Mouse (Mus musculus): ENCODE measurements around the gene Ccdc96. TPM values are rescaled to one million over a fixed set of nuclear protein-coding genes. Genes with fewer than 3 reads are reported as not detected.
A peak's percentile ranks its signal among the peaks of the same experiment; 100 is the strongest.

The Ccdc96 gene
- polyA plus RNA-seq, 1 experiment from 2014 or later = 0.12 TPM

- no peak for ATAC-seq
- Histone ChIP-seq H3K4me1 (ENCODE audit: control insufficient read depth, insufficient read depth, low read length) (peaks cover 11% of the 10 kb centered on the region), H3K9ac (ENCODE audit: low read depth, low read length) (peak overlapping the region; percentile 89), H3K4me3 (ENCODE audit: low read length) (peak overlapping the region; percentile 93), H3K36me3 (ENCODE audit: control insufficient read depth, insufficient read depth, low read length) (peaks cover 11% of the 10 kb centered on the region; the same call in 1 of the 2 replicates), H3K27ac (ENCODE audit: low read length) (no peak overlapping the region), H3K9me3 (ENCODE audit: control insufficient read depth, low read length) (no peaks in the 10 kb centered on the region), H3K4me2 (ENCODE audit: low read depth, low read length) (peak overlapping the region; percentile 72), H3K27me3 (replicated peaks; ENCODE audit: control insufficient read depth, insufficient read depth, low read length) (no peaks in the 10 kb centered on the region)
- WGBS = 21% methylated on average over 8 of the region's 8 CpGs
Measured at GRCm38 (mm10) chr5:36465889-36466288, 18.5 kb upstream of the Ccdc96 start.

- peaks cover 2% of the 10 kb centered on the region for H3K4me1 ChIP-seq (ENCODE audit: control insufficient read depth, insufficient read depth, low read length)
- H3K9me3 ChIP-seq (ENCODE audit: control insufficient read depth, low read length) = no peaks in the 10 kb centered on the region
- H3K27ac ChIP-seq (ENCODE audit: low read length) = no peak overlapping the region
- H3K9ac ChIP-seq (ENCODE audit: low read depth, low read length) = no peak overlapping the region
- H3K4me2 ChIP-seq (ENCODE audit: low read depth, low read length) = no peak overlapping the region
- peaks cover 27% of the 10 kb centered on the region for H3K36me3 ChIP-seq (ENCODE audit: control insufficient read depth, insufficient read depth, low read length)
- H3K4me3 ChIP-seq (ENCODE audit: low read length) = no peak overlapping the region
- H3K27me3 ChIP-seq (replicated peaks; ENCODE audit: control insufficient read depth, insufficient read depth, low read length) = no peaks in the 10 kb centered on the region
- WGBS = 94% methylated on average over 8 of the region's 8 CpGs
- ATAC-seq = no peak
Measured at GRCm38 (mm10) chr5:36471206-36471605, 13.2 kb upstream of the Ccdc96 start.

GRCm38 (mm10) chr5:36472876-36473655 lies 11.3 kb upstream of the Ccdc96 start:
- WGBS = 87% methylated on average over 4 of the region's 4 CpGs

GRCm38 (mm10) chr5:36474283-36474682 lies 10.1 kb upstream of the Ccdc96 start:
- Histone ChIP-seq H3K4me2 (ENCODE audit: low read depth, low read length) (no peak overlapping the region), H3K27ac (ENCODE audit: low read length) (no peak overlapping the region), H3K9me3 (ENCODE audit: control insufficient read depth, low read length) (no peaks in the 10 kb centered on the region), H3K27me3 (replicated peaks; ENCODE audit: control insufficient read depth, insufficient read depth, low read length) (no peaks in the 10 kb centered on the region), H3K4me1 (ENCODE audit: control insufficient read depth, insufficient read depth, low read length) (no peaks in the 10 kb centered on the region), H3K9ac (ENCODE audit: low read depth, low read length) (no peak overlapping the region), H3K4me3 (ENCODE audit: low read length) (no peak overlapping the region), H3K36me3 (ENCODE audit: control insufficient read depth, insufficient read depth, low read length) (peaks cover 27% of the 10 kb centered on the region)
- WGBS = 86% methylated on average over 5 of the region's 5 CpGs
- peak; percentile 63 for ATAC-seq

More at GRCm38 (mm10) chr5:36472876-36473655, 11.3 kb upstream of the Ccdc96 start:
- no peak overlapping the region for H3K9ac ChIP-seq (ENCODE audit: low read depth, low read length)
- H3K27me3 ChIP-seq (replicated peaks; ENCODE audit: control insufficient read depth, insufficient read depth, low read length) = no peaks in the 10 kb centered on the region
- no peaks in the 10 kb centered on the region for H3K4me1 ChIP-seq (ENCODE audit: control insufficient read depth, insufficient read depth, low read length)
- no peaks in the 10 kb centered on the region for H3K9me3 ChIP-seq (ENCODE audit: control insufficient read depth, low read length)
- peaks cover 27% of the 10 kb centered on the region for H3K36me3 ChIP-seq (ENCODE audit: control insufficient read depth, insufficient read depth, low read length)
- H3K4me2 ChIP-seq (ENCODE audit: low read depth, low read length) = no peak overlapping the region
- ATAC-seq = no peak
- H3K27ac ChIP-seq (ENCODE audit: low read length) = no peak overlapping the region
- no peak overlapping the region for H3K4me3 ChIP-seq (ENCODE audit: low read length)

- H3K4me1 ChIP-seq (ENCODE audit: control insufficient read depth, insufficient read depth, low read length) = peaks cover 8% of the 10 kb centered on the region
- H3K9ac ChIP-seq (ENCODE audit: low read depth, low read length) = no peak overlapping the region
- H3K4me2 ChIP-seq (ENCODE audit: low read depth, low read length) = no peak overlapping the region
- no peak for ATAC-seq
- no peak overlapping the region for H3K27ac ChIP-seq (ENCODE audit: low read length)
- 91% methylated on average over 3 of the region's 3 CpGs for WGBS
- H3K9me3 ChIP-seq (ENCODE audit: control insufficient read depth, low read length) = no peaks in the 10 kb centered on the region
- H3K4me3 ChIP-seq (ENCODE audit: low read length) = no peak overlapping the region
- H3K27me3 ChIP-seq (replicated peaks; ENCODE audit: control insufficient read depth, insufficient read depth, low read length) = no peaks in the 10 kb centered on the region
- H3K36me3 ChIP-seq (ENCODE audit: control insufficient read depth, insufficient read depth, low read length) = 0 out of 2 replicates have a peak, but pooled peaks cover 6% of the 10 kb centered on the region
Measured at GRCm38 (mm10) chr5:36477486-36477885, 6.9 kb upstream of the Ccdc96 start.

GRCm38 (mm10) chr5:36478540-36479420 lies 5.6 kb upstream of the Ccdc96 start:
- WGBS = 84% methylated on average over 6 of the region's 6 CpGs
- no peak overlapping the region for H3K9ac ChIP-seq (ENCODE audit: low read depth, low read length)
- H3K4me1 ChIP-seq (ENCODE audit: control insufficient read depth, insufficient read depth, low read length) = peaks cover 17% of the 10 kb centered on the region
- H3K27me3 ChIP-seq (replicated peaks; ENCODE audit: control insufficient read depth, insufficient read depth, low read length) = no peaks in the 10 kb centered on the region
- no peak overlapping the region for H3K4me2 ChIP-seq (ENCODE audit: low read depth, low read length)
- no peak overlapping the region for H3K27ac ChIP-seq (ENCODE audit: low read length)
- ATAC-seq = no peak
- H3K9me3 ChIP-seq (ENCODE audit: control insufficient read depth, low read length) = no peaks in the 10 kb centered on the region
- no peaks in the 10 kb centered on the region for H3K36me3 ChIP-seq (ENCODE audit: control insufficient read depth, insufficient read depth, low read length)
- no peak overlapping the region for H3K4me3 ChIP-seq (ENCODE audit: low read length)

GRCm38 (mm10) chr5:36479735-36480134 lies 4.7 kb upstream of the Ccdc96 start:
- Histone ChIP-seq H3K27ac (ENCODE audit: low read length) (no peak overlapping the region), H3K27me3 (replicated peaks; ENCODE audit: control insufficient read depth, insufficient read depth, low read length) (no peaks in the 10 kb centered on the region), H3K9me3 (ENCODE audit: control insufficient read depth, low read length) (no peaks in the 10 kb centered on the region), H3K4me1 (ENCODE audit: control insufficient read depth, insufficient read depth, low read length) (peaks cover 18% of the 10 kb centered on the region), H3K4me3 (ENCODE audit: low read length) (no peak overlapping the region), H3K36me3 (ENCODE audit: control insufficient read depth, insufficient read depth, low read length) (no peaks in the 10 kb centered on the region), H3K9ac (ENCODE audit: low read depth, low read length) (no peak overlapping the region), H3K4me2 (ENCODE audit: low read depth, low read length) (no peak overlapping the region)
- ATAC-seq = no peak
- 74% methylated on average over 2 of the region's 2 CpGs for WGBS

GRCm38 (mm10) chr5:36480398-36480797 lies 4.0 kb upstream of the Ccdc96 start:
- Histone ChIP-seq H3K4me3 (ENCODE audit: low read length) (no peak overlapping the region), H3K4me2 (ENCODE audit: low read depth, low read length) (no peak overlapping the region), H3K9me3 (ENCODE audit: control insufficient read depth, low read length) (no peaks in the 10 kb centered on the region), H3K27ac (ENCODE audit: low read length) (no peak overlapping the region), H3K4me1 (ENCODE audit: control insufficient read depth, insufficient read depth, low read length) (peaks cover 21% of the 10 kb centered on the region), H3K36me3 (ENCODE audit: control insufficient read depth, insufficient read depth, low read length) (no peaks in the 10 kb centered on the region), H3K27me3 (replicated peaks; ENCODE audit: control insufficient read depth, insufficient read depth, low read length) (peaks cover 2% of the 10 kb centered on the region; the same call in 1 of the 2 replicates), H3K9ac (ENCODE audit: low read depth, low read length) (no peak overlapping the region)
- ATAC-seq = no peak
- 94% methylated on average over 4 of the region's 4 CpGs for WGBS

GRCm38 (mm10) chr5:36481114-36481513 lies 3.3 kb upstream of the Ccdc96 start:
- H3K9ac ChIP-seq (ENCODE audit: low read depth, low read length) = no peak overlapping the region
- H3K27me3 ChIP-seq (replicated peaks; ENCODE audit: control insufficient read depth, insufficient read depth, low read length) = peaks cover 9% of the 10 kb centered on the region; the same call in 1 of the 2 replicates
- H3K9me3 ChIP-seq (ENCODE audit: control insufficient read depth, low read length) = no peaks in the 10 kb centered on the region
- H3K36me3 ChIP-seq (ENCODE audit: control insufficient read depth, insufficient read depth, low read length) = no peaks in the 10 kb centered on the region
- no peak for ATAC-seq
- 64% methylated on average over 1 of the region's 1 CpGs for WGBS
- H3K4me1 ChIP-seq (ENCODE audit: control insufficient read depth, insufficient read depth, low read length) = peaks cover 21% of the 10 kb centered on the region
- H3K4me2 ChIP-seq (ENCODE audit: low read depth, low read length) = no peak overlapping the region
- no peak overlapping the region for H3K4me3 ChIP-seq (ENCODE audit: low read length)
- no peak overlapping the region for H3K27ac ChIP-seq (ENCODE audit: low read length)
